10 mouse cellular contexts compared by ENCODE assay signal in the genomic region with DNA sequence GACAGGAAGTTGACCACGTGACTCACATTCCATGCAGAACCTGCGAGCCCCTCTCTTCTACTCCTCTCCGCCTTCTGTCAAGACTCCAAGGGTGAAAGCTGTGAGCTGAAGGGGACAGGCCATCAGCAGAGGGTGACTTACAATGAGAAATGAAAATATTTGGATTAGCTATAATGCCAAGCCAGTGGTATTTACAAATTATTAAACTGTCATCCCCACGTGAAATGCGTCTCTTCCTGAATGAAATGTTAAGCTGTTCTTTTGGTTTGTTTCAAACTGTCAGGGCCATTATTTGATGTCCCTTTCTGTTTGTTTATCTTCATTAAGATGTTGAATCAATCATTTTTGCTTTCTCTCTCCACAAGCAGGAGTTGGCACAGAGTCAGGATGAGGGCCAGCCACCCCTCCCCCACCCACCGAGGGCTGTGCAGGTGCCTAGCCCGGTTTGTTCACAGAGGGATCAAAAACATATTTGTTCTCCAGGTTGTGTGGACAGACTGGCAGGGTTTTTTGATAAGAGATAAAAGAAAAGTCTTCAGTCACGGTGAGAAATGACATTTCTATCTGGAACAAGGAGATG.
A peak's percentile ranks its signal among the peaks of the same experiment; 100 is the strongest.
DNase-seq lines count a peak whose midpoint lies in the region; ATAC-seq and TF ChIP-seq lines count a peak whose summit lies in the region.
"Had no signal": no experiment of that assay in that cellular context is flagged by ENCODE, and none has a peak within 500 bp of the region (broad histone marks: within the 10 kb centered on the region; RNA-seq: fewer than 3 reads in every experiment).

No protein-coding gene starts in this region.

- H3K4me1 ChIP-seq in heart, embryonic 13.5 days: peaks cover 13% of the 10 kb centered on the region
- peaks cover 20% of the 10 kb centered on the region for H3K4me1 ChIP-seq in lung, embryonic 15.5 days
- no peaks in the 10 kb centered on the region for H3K4me1 ChIP-seq in kidney, postnatal 0 days (replicated peaks; ENCODE audit: insufficient read depth, low read length)
- H3K4me1 ChIP-seq in lung, postnatal 0 days (ENCODE audit: insufficient read depth, low read depth, low read length): 0 out of 2 replicates have a peak, but pooled peaks cover 3% of the 10 kb centered on the region

- no peaks in the 10 kb centered on the region for H3K9me3 ChIP-seq in heart, embryonic 13.5 days
- H3K9me3 ChIP-seq in lung, embryonic 15.5 days: no peaks in the 10 kb centered on the region
- H3K9me3 ChIP-seq in kidney, postnatal 0 days (replicated peaks; ENCODE audit: low read length): no peaks in the 10 kb centered on the region
- H3K9me3 ChIP-seq in lung, postnatal 0 days (ENCODE audit: low read length): no peaks in the 10 kb centered on the region
- H3K9me3 ChIP-seq: forebrain, embryonic 10.5 days; midbrain, embryonic 15.5 days had no signal

- H3K27ac ChIP-seq in heart, embryonic 13.5 days (replicated peaks): no peak overlapping the region
- H3K27ac ChIP-seq in lung, embryonic 15.5 days: peak overlapping the region; percentile 37; the same call in 1 of the 2 replicates
- no peak overlapping the region for H3K27ac ChIP-seq in kidney, postnatal 0 days
- H3K27ac ChIP-seq in lung, postnatal 0 days (ENCODE audit: low read length): no peak overlapping the region
- H3K27ac ChIP-seq: forebrain, embryonic 10.5 days; midbrain, embryonic 15.5 days had no signal

- H3K9ac ChIP-seq in heart, embryonic 13.5 days: no peak overlapping the region; the same call in 1 of the 2 replicates
- no peak overlapping the region for H3K9ac ChIP-seq in lung, embryonic 15.5 days
- no peak overlapping the region for H3K9ac ChIP-seq in kidney, postnatal 0 days (ENCODE audit: low read depth, low read length)
- H3K9ac ChIP-seq in lung, postnatal 0 days (replicated peaks; ENCODE audit: low read depth): no peak overlapping the region
- H3K9ac ChIP-seq: midbrain, embryonic 15.5 days had no signal

- peaks cover 48% of the 10 kb centered on the region for H3K27me3 ChIP-seq in heart, embryonic 13.5 days (replicated peaks)
- 0 out of 2 replicates have a peak, but pooled peaks cover under 1% of the 10 kb centered on the region for H3K27me3 ChIP-seq in lung, embryonic 15.5 days
- no peaks in the 10 kb centered on the region; the same call in 1 of the 2 replicates for H3K27me3 ChIP-seq in kidney, postnatal 0 days (ENCODE audit: insufficient read depth, low read length)
- H3K27me3 ChIP-seq in lung, postnatal 0 days (replicated peaks; ENCODE audit: insufficient read depth, low read length): 0 out of 2 replicates have a peak, but pooled peaks cover 3% of the 10 kb centered on the region
- H3K27me3 ChIP-seq: midbrain, embryonic 15.5 days had no signal

- TF ChIP-seq CTCF in kidney, postnatal 0 days (IDR thresholded peaks at IDR 0.05; ENCODE audit: low read depth): no peak
- TF ChIP-seq CTCF in lung, postnatal 0 days (IDR thresholded peaks at IDR 0.05): no peak

- no peaks in the 10 kb centered on the region for H3K36me3 ChIP-seq in heart, embryonic 13.5 days
- H3K36me3 ChIP-seq in lung, embryonic 15.5 days: no peaks in the 10 kb centered on the region
- no peaks in the 10 kb centered on the region for H3K36me3 ChIP-seq in kidney, postnatal 0 days (ENCODE audit: insufficient read depth, low read length)
- H3K36me3 ChIP-seq in lung, postnatal 0 days (ENCODE audit: insufficient read depth, low read length): no peaks in the 10 kb centered on the region
- H3K36me3 ChIP-seq: forebrain, embryonic 10.5 days; midbrain, embryonic 15.5 days had no signal

- H3K4me3 ChIP-seq in heart, embryonic 13.5 days: no peak overlapping the region
- H3K4me3 ChIP-seq in lung, embryonic 15.5 days: no peak overlapping the region
- H3K4me3 ChIP-seq in kidney, postnatal 0 days (replicated peaks; ENCODE audit: low read depth, low read length): no peak overlapping the region
- H3K4me3 ChIP-seq in lung, postnatal 0 days (ENCODE audit: low read depth, low read length): no peak overlapping the region
- H3K4me3 ChIP-seq: forebrain, embryonic 10.5 days; midbrain, embryonic 15.5 days had no signal

- intact Hi-C loops in heart, postnatal 10 days (cut with DNase I): loop anchor here (2.0 to 5.0 kb wide), 4 partner anchors 122 to 398 kb away; a partner anchor contains a TSS

- 29% methylated on average over 8 of the region's 8 CpGs for WGBS in heart, embryonic 13.5 days
- 3% methylated on average over 8 of the region's 8 CpGs for WGBS in lung, embryonic 15.5 days
- 8% methylated on average over 8 of the region's 8 CpGs for WGBS in kidney, postnatal 0 days
- WGBS in lung, postnatal 0 days: 2% methylated on average over 8 of the region's 8 CpGs

- peak overlapping the region; percentile 28 for H3K4me2 ChIP-seq in heart, embryonic 13.5 days
- H3K4me2 ChIP-seq in lung, embryonic 15.5 days: peak overlapping the region; percentile 37
- no peak overlapping the region for H3K4me2 ChIP-seq in kidney, postnatal 0 days (ENCODE audit: low read length)
- 0 out of 2 replicates have a peak overlapping the region, but pooled peaks have one; percentile 19 for H3K4me2 ChIP-seq in lung, postnatal 0 days (replicated peaks; ENCODE audit: low read depth, low read length)
- H3K4me2 ChIP-seq: midbrain, embryonic 15.5 days had no signal

- no peak for ATAC-seq in heart, embryonic 13.5 days (ENCODE audit: extremely low read depth, insufficient number of reproducible peaks, low FRiP score, low TSS enrichment)
- no peak for ATAC-seq in lung, embryonic 15.5 days (ENCODE audit: borderline replicate concordance, extremely low read depth, low FRiP score, low TSS enrichment)
- no peak for ATAC-seq in kidney, postnatal 0 days (replicated peaks; ENCODE audit: low FRiP score, low read depth)
- ATAC-seq in lung, postnatal 0 days: no peak
- ATAC-seq: midbrain, embryonic 15.5 days had no signal

- no peak for DNase-seq in heart, postnatal 10 days
- no peak for DNase-seq in lung, postnatal 25 days (ENCODE audit: low spot score)
- DNase-seq in kidney, postnatal 0 days (ENCODE audit: low spot score): peak; percentile 51
- peak; percentile 14 for DNase-seq in lung, postnatal 0 days (ENCODE audit: low spot score)
- DNase-seq in ovary, postnatal 10 days (ENCODE audit: low spot score): no peak
- no peak for DNase-seq in Muller cell, postnatal 12 days (ENCODE audit: inconsistent ontology term)

- no peak for TF ChIP-seq EP300 in lung, postnatal 0 days (IDR thresholded peaks at IDR 0.05)

Comparison
In these comparisons a context has a peak if more than half of its experiments do, and no peak if none do; other contexts are left out.
1. DNase-seq: peak in kidney, postnatal 0 days (single experiment) and lung, postnatal 0 days (single experiment); none in heart, postnatal 10 days (0 of 2), lung, postnatal 25 days (single experiment), ovary, postnatal 10 days (single experiment) and Muller cell, postnatal 12 days (single experiment).